Mouse (Mus musculus): ENCODE results near the gene Hip1. TPM values are rescaled to one million over a fixed set of nuclear protein-coding genes. Genes with fewer than 3 reads are reported as not detected.
"Not testable (repeated sequence)": the region's sequence is repeated elsewhere in the genome, so short reads cannot be mapped to it uniquely, and the experiment has no call there.

Hip1 gene
- total RNA-seq, 4 experiments from 2014 or later = 14.7 to 17.2 (median 16.0) TPM

DNA sequence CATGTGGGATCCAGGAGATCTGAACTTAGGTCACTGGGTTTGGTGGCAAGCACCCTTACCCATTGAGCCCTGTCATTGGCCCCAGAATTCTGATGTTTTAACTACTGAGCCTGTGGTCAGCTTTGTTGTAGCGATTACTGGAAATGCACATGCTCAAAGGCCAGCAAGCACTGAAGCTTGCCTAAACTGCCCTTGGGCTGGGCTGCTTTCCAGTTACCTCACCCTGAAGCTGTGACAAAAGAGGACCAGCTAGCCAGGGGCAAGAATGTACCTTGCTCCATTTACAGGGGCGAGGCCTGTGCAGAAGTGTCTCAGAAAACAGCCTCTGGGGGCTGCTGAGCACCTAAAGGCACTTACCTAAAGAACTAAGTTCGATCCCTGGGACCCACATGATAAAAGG is 51.8 kb downstream of the Hip1 start:
- no peak for DNase-seq (ENCODE audit: low spot score in 2 of 2)

DNA sequence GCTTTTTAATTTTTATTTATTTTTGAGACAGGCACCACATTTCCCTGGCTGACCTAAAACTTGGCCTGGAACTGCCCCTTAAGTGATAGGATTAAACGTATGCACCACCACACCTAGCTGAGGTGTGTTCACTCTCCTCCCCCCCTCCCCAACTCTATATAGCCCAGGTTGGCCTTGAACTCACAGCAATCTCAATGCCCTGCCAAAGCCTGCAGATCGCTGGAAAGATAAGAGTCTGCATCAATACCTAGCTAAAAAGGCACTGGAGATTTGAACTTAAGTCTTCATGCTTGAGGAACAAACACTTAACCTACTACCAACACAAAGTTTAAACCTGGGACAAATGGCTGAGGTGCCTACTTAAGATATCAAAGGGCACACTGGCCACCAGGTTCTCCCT is 52.8 kb downstream of the Hip1 start:
- no peak for DNase-seq (ENCODE audit: low spot score in 2 of 2)

DNA sequence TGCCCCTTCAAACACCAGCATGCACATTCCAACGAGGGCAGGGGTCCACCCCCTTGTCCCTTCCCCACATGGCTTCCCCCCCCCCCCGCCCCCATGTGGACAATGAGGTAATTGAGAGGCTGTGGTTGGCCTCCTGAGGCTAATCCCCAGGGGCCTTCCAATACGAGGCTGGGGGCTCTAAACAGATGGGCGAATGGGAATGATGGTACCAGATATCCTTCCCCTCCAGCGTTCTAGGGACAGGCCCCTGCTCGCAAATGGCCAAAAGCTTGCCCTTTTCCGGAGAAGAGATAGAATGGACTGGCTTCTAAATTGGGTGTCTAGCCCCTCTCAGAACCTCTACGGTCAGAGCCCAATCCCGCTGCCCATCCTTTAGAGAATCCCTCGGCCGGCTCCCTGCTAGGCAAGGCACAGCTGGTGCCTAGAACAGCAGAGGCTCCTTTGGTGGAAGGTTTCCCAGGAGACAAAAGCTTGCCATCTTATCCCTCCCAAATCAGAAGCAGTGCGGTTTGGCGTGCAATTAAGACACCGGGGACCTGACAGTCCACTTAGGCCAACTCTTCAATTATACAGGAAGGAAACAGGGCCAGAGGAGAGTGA is 55.1 kb downstream of the Hip1 start:
- DNase-seq (ENCODE audit: low spot score in 2 of 2) = no peak

DNA sequence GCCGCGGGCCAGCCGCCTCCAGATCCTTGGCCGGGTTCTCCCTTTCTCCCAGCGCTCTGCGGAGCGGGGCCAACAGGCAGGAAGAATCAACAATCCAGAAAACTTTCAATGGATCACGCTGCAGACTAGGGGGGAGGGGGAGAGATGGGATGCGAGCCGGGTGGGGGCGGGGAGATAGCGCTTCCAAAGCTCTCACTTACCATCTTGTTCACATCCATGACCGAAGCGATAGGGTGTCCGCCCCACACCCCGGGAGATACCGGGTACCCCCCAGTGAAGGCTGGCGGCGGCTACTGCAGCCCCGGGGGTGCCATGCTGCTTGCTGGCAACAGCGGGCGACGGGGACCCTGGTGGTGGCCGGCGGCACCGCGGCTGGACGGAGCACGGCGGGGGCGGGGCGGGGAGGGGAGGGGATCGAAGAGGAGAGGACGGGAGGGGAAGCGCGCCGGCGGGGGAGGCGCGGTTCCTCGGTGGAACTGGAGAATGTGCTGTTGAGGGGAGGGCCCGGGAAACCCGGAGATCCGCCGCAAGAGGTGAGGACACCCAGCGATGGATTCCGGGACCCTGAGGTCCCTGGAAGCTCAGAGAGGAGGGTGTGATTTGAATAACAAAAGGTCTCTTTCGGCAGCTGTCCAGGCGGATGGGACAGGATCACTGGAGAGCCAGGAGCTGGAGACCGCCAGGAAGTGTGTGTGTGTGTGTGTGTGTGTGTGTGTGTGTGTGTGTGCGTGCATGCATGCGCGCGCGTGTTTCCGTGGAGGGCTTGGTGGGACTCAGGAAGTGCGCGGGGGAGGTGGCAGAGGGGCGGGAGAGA is 55.8 kb downstream of the Hip1 start:
- peak; percentile 22 to 42 for DNase-seq (ENCODE audit: low spot score in 2 of 2)

DNA sequence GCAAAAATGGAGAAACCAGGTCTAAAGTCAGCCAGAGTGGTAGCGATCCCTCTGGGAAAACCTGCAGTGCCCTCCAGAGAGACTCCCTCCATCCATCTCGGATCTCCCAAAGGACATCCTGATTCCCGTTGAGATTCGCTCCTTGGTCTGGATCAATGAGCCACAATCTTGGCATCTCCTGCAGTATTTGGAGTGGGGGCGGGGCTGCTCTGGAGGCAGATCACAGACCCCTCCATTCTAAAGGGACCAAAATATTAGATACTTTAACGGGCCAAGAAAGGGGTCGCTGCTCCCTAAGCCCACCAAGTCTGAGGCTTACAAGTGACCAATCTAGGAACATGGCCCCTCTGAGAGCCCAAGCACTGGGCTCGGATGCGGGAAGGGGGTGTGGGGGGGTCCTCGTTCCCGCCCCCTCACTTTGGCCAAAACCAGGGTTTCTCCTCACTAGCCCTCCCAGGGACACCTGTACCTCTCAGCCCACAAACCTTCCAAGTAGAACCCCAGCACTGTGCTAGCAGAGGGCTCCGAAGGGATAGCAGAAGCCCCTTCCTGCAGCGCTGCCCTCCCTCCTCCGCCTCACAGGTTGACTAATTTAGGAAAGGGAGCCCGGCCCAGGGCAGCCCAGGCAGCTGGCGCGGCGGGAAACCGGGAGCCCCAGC is 56.6 kb downstream of the Hip1 start:
- DNase-seq (ENCODE audit: low spot score in 2 of 2) = no peak

DNA sequence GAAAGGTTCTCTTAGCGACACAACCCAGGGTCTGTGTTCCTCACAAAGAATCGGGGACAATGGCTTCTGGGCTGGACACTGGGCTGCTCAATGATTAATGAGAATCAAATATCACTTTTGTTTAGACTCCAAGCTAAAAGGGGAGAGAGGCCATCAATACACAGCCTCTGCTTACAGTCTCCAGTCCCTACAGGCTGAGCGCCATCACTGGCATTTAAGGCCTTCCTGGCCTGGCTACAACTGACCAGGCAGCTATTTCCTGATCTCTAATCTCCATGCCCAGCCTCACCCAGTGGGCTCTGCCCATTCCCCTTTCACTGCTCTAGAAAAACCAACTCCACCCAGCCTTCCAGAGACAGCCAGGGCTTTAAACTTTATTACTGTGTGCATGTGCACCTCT is 59.6 kb downstream of the Hip1 start:
- no peak for DNase-seq (ENCODE audit: low spot score in 2 of 2)

DNA sequence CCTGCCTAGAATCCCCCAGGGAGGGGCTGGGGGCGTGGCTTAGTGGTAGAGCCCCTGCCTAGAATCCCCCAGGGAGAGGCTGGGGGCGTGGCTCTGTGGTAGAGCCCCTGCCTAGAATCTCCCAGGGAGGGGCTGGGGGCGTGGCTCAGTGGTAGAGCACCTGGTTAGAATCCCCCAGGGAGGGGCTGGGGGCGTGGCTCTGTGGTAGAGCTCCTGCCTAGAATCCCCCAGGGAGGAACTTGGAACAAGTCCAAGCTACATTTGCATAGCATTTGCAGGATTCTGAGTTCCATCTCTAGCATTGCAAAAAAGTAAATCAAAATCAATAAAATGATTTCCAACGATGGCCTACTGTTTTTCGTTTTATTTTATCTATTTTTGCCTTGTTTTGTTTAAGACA is 61.1 kb downstream of the Hip1 start:
- not testable (repeated sequence) for DNase-seq (ENCODE audit: low spot score in 2 of 2)

DNA sequence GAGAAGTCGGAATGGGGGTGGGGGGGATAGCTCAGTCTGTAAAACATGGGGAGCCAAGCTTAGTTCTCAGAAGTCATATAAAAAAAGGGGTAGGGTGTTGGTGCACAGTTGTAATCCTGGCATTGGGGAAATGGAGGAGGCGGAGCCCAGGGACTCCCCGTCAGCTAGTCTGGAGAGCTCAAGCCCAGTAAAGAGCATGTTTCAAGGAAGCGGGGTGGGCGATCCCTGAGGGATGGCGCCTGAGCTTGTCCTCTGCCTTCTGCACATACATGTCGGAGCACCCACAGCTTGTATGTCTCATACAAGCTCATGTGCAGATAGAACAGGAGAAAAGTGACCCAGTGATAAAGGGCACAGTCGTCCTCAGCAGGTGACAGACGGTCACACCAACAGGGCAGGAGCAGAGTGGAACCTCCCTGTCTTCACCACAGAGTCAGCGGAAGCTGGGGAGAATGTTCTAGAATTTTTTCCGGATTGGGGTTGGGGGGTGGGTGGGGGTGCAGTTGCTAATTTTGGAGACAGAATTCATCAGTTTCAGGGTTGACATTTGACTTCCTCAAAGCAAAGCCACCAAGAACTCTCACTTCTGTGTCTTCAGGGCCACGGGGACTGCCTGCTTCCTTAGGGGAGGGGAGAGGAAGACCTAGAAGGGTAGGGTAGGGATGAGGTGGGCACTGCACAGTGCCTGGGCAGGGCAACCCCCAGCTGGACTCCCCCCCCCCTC is 65.9 kb downstream of the Hip1 start:
- DNase-seq (ENCODE audit: low spot score in 2 of 2) = no peak

DNA sequence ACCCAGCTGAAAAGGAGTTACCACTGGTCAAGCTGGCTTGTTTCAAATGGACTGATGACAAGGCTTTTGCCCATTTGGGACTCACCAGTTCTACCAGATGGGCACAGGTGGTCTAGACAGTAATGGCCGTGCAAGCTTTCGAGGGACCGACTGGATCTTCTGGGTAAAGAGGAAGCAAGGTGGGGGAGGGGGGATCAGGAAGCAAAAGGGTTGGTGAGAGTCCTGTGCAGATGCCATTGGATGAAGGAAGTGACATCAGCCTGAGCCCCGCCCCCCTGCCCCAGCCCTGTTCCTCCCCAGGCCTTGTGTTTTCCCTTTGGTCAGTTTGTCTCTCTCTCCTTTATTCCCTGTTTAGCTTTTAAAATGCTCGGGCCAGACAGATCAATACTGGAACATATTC is 68.7 kb downstream of the Hip1 start:
- no peak for DNase-seq (ENCODE audit: low spot score in 2 of 2)

DNA sequence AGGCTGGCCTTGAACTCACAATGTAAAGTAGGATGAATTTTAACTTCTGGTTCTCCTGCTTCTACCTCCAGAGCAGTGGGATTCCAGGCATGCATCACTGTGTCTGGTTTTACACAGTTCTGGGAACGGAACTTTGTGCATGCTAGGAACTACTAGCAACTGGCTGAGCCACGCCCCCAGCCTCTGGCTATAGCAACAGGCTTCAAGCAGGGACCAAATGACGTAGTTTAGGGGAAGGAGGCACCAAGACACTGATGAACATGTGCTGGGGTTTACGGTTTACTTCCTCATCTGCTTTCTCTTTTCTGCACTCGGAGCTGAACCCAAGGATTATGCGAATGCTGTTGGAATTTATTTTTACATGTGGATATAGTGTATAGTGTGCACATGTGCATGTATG is 72.5 kb downstream of the Hip1 start:
- no peak for DNase-seq (ENCODE audit: low spot score in 2 of 2)

DNA sequence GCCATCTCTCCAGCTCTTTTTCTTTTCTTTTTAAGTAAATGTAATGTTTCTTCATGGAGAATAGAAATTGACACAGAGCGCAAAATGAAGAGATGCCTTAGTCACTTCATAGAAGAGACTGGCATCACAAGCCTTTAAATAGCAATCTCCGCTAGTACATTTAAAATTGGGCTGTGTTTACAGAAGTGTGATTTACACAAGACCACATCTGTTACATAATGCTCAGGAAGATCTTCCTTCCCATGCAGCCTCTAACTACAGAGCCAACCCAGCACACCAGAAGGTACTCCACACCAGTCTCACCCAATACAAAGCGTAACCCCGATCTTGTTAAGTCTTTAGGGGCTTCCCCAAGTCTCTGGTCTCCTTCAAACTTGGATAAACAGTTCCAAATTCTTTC is 73.2 kb downstream of the Hip1 start:
- DNase-seq (ENCODE audit: low spot score in 2 of 2) = no peak

DNA sequence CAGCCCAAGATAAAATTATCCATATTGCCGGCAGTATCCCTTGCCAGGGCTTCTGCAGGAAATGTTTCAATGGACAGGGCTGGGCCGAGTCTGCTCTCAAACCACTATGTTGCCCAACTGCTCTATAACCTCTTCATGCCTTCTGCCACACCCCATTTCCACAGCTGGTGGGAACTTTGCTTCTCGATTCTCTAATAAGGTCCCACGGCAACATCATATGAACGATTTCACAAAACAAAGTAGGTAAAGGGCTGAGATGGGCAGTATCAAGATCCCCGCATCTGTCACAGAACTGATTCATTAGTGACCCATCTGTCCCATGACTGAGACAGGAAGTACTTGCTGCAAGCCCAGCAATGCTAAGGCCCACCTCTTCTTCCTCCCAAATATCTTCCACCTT is 76.6 kb downstream of the Hip1 start:
- no peak for DNase-seq (ENCODE audit: low spot score in 2 of 2)

DNA sequence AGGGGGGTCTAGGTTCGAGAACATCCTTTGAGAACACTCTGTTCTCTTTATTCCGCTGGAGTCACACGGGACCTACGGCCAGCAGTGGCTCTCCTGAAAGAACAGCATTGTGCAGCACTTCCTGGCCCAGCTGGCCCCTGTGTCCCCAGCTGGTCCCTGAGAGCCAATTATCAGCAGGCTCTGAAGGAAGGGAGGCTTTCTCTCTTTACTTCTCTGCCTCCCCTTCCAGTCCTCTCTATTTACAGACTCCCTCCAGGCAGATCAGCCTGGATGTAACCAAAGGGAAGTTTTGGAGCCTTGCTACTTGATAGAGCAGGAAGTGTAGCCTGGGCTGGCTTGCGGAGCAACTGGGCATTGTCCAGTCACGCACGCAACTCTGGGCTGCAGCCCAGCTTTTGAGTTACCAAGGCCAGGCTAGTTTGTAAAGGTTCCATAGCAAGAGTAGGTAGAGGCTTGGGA is 79.1 kb downstream of the Hip1 start:
- peak in 1 of 2 experiments; percentile 12 for DNase-seq (ENCODE audit: low spot score in 2 of 2)

DNA sequence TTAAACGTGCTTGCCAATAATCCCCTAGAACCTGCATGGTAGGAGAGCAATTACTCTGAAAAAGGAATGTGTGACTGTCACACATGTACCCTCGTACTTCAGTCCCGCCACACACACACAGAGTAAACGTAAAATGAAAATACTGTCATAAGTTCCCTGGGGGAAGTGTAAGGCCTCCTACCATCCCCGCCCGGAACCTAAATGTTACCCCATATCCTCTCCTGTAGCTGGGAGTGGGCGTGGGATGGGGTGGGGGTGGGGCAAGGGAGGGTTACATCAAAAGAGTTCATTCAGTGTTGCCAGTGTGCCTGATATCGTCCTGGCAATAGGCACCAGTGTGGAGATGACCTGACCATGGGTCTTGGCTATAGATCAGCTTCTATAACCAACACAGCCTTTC is 81.5 kb downstream of the Hip1 start:
- no peak for DNase-seq (ENCODE audit: low spot score in 2 of 2)

DNA sequence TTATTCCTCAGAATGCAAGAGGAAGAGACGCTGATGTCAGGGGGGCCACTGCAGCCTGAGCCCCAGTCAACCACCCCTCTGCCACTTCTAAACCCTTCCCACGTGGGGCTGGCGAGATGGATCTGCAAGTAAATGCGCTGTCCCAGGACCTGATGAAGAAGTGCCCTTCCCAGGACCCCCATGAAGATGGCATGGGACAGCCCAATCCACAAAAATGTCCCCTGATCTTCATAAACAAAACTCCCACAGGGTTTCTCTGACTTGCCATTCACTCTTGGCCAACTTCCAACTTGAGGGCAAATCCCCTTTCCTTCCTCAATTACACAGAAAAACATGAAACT is 84.1 kb downstream of the Hip1 start:
- no peak for DNase-seq (ENCODE audit: low spot score in 2 of 2)

DNA sequence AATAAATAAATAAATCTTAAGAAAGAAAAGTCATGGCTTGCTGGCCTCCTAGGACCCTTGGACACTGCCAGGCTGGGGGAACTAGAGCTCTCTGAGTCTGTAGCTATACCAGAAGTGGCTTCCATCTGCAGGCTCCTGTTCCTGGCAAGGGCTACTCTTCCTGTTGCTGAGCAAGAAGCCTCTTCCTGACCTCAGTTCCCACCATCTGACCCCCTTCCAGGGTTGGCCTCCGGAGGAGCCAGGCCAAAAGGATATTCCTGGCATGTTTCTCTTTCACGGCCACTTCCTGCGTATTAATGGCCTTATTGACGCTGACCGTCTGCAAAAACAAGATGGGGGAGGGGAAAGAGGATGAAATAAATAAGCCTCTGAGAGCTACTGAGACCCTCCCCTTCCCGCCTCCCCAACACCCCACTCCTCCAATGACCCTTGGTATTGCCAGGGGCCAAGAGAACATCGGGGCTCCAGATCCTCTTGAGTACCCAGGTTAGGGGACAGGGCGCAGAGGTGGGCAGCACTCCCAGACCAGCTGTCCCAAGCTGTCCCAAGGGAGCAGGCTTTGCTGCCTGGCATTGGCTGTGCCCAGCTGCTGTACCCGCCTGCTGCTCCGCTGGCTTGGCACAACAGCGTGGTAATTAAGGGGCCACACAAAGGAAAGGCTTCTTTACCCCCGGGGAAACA is 84.6 kb downstream of the Hip1 start:
- DNase-seq (ENCODE audit: low spot score in 2 of 2) = peak; percentile 40 to 64

DNA sequence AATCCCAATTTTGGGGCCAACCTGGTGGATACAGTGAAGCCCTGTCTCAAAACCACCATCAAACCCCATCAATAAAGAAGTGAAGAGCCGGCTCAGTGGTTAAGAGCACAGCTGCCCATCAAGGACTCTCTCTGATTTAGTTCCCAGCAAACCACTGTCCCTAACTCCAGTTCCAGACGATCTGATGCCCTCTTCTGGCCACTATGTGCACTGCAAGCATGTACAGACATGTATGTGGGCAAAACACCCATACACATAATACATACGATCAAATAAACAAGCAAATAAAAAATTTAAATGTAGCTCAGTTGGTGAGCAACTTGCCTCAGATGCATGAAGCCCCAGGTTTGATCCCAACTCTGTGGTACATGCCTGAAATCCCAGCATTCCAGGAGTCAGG is 85.4 kb downstream of the Hip1 start:
- DNase-seq (ENCODE audit: low spot score in 2 of 2) = peak; percentile 12 to 13

DNA sequence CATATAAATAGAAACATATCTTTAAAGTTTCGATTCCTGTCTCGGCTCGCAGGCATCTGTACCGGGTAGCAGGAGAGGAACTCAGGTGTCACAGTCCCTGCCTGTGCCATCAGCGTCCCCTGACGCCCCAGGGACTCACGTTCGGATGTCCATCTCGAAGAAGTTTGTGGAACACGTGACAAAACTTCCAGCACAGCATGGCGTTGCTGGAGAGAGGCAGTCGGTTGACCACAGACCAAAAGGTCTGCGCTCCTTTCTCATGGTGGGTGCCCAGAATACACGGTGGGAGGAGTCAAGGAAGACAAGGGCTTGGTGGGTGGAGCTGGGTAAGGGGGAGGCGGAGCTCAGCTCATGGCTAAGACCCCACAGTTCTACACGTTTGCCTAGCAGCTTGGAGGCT is 87.0 kb downstream of the Hip1 start:
- no peak for DNase-seq (ENCODE audit: low spot score in 2 of 2)

DNA sequence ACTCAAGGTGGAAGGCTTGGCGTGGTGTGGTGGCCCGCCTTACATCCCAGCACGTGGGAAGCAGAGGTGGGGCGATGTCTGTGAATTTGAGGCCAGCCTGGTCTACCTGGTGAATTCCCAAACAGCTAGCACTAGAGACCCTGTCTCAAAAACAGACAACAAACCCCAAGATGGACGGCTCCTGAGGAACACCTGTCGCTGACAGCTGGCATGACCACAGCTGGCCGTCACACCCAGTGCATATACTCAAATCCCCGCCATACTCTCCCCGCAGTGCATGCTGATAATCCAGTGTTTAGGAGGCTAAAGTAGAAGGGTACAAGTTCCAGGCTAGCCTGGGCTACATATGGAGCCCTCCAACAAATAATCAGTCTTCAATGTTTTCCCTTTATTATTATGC is 88.4 kb downstream of the Hip1 start:
- DNase-seq (ENCODE audit: low spot score in 2 of 2) = no peak

DNA sequence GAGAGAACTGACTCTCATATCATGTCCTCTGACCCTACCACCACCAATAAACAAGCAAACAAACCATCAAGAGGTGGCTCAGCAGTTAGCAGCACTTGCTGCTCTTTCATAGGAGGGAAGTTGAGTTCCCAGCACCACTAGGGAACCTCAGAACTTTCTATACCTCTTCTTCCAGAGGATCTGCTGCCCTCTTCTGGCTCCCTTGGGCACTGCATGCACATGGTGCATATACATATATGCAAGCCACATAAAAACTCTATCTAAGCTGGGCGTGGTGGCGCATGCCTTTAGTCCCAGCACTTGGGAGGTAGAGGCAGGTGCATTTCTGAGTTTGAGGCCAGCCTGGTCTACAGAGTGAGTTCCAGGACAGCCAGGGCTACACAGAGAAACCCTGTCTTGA is 90.7 kb downstream of the Hip1 start:
- DNase-seq (ENCODE audit: low spot score in 2 of 2) = no peak

DNA sequence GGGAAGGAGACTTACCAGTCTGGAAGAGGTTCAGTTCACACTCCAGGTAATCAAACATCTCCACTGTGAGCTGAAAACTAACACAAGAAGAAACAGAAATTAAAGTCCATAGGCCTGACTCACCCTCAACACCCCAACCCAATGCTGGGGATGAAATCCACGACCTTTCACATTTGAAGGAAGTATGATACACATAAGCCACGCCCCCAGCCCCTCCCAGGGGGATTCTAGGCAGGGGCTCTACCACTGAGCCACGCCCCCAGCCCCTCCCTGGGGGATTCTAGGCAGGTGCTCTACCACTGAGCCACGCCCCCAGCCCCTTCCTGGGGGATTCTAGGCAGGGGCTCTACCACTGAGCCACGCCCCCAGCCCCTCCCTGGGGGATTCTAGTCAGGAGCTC is 93.4 kb downstream of the Hip1 start:
- DNase-seq (ENCODE audit: low spot score in 2 of 2) = not testable (repeated sequence)

DNA sequence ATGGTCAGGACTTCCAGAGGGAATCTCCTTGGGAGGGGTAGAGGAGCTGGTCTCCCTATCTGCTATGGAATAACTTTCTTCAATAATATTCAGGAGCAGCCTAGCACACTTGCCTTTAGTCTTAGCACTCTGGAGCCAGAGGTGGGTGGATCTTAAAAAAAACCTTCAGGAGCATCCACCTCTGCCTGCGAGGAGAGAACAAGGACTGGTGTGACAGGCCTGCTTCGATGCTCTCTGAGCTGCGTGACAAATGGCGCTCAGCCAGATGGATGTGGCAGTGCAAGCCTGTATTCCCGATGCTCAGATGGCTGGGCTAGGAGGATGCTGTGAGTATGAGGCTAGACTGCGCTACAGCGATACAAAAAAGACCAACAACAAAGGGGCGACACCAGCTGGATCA is 93.8 kb downstream of the Hip1 start:
- DNase-seq (ENCODE audit: low spot score in 2 of 2) = no peak
